Mouse (Mus musculus): ENCODE results near the gene Olfr694. TPM values are rescaled to one million over a fixed set of nuclear protein-coding genes. Genes with fewer than 3 reads are reported as not detected.

The Olfr694 gene
- total RNA-seq, 2 experiments from 2014 or later, result not detected

Other genes starting within 250 kb of the Olfr694 start
- not detected for gene Olfr693, start 11.2 kb downstream of the Olfr694 start, total RNA-seq (2021)
- gene Olfr695, start 24.6 kb upstream of the Olfr694 start, total RNA-seq (2021), result not detected
- gene Olfr697, start 50.6 kb upstream of the Olfr694 start, total RNA-seq (2021), result not detected
- not detected for gene Olfr698, start 63.6 kb upstream of the Olfr694 start, total RNA-seq (2021)
- not detected for gene Olfr699, start 101.4 kb upstream of the Olfr694 start, total RNA-seq (2021)
- gene Olfr700, start 117.0 kb upstream of the Olfr694 start, total RNA-seq (2021), result not detected
- gene Olfr701, start 122.3 kb upstream of the Olfr694 start, total RNA-seq (2021), result not detected
- gene Olfr702, start 142.1 kb upstream of the Olfr694 start, total RNA-seq (2021), result not detected
- not detected for gene Olfr703, start 151.5 kb upstream of the Olfr694 start, total RNA-seq (2021)
- not detected for gene Olfr704, start 171.4 kb upstream of the Olfr694 start, total RNA-seq (2021)
- gene Olfr705, start 185.1 kb upstream of the Olfr694 start, total RNA-seq (2021), result not detected
- gene Olfr706, start 196.3 kb upstream of the Olfr694 start, total RNA-seq (2021), result not detected
- gene Olfr707, start 209.4 kb upstream of the Olfr694 start, total RNA-seq (2021), result not detected
- gene Olfr1532-ps1, start 216.2 kb upstream of the Olfr694 start, total RNA-seq (2021), result not detected
- gene Olfr709-ps1, start 240.4 kb upstream of the Olfr694 start, total RNA-seq (2021), result not detected